Mouse (Mus musculus) hindbrain, postnatal 0 days (tissue): ENCODE results near the gene Add2. TPM values are rescaled to one million over a fixed set of nuclear protein-coding genes. Genes with fewer than 3 reads are reported as not detected.

ENCODE experiments used
- ATAC-seq: fragments of 200-750 bp; cut with Nextera tagmentation; 2 replicates; pipeline ENCODE4 v1.8.0; 2017; ENCODE audit warnings: mild to moderate bottlenecking, moderate TSS enrichment, moderate library complexity
- DNase-seq: peaks from one replicate; pipeline ENCODE4 v3.0.0-alpha.2; 2015; ENCODE audit warnings: low spot score
- H3K27ac ChIP-seq: fragments of 300-500 bp; sonication (generic); 2 replicates; pipeline ENCODE4 v1.5.1; 2014; ENCODE audit warnings: mild to moderate bottlenecking
- H3K27me3 ChIP-seq: fragments of 300-500 bp; sonication (generic); 2 replicates; pipeline ENCODE4 v1.6.1; 2014; ENCODE audit warnings: low read length, mixed read lengths; ENCODE audit not compliant: insufficient read depth
- H3K36me3 ChIP-seq: fragments of 300-500 bp; sonication (generic); 2 replicates; pipeline ENCODE4 v1.6.1; 2014; ENCODE audit warnings: low read length, mixed read lengths; ENCODE audit not compliant: insufficient read depth
- H3K4me1 ChIP-seq: fragments of 300-500 bp; sonication (generic); 2 replicates; pipeline ENCODE4 v1.6.1; 2014; ENCODE audit warnings: antibody characterized with exemption, low read length, mixed read lengths; ENCODE audit not compliant: insufficient read depth
- H3K4me2 ChIP-seq: fragments of 300-500 bp; sonication (generic); 2 replicates; pipeline ENCODE4 v1.6.1; 2014; ENCODE audit warnings: low read depth, mild to moderate bottlenecking, low read length, moderate library complexity, mixed read lengths
- H3K4me3 ChIP-seq: fragments of 300-500 bp; sonication (generic); 2 replicates; pipeline ENCODE4 v1.5.1; 2014; ENCODE audit warnings: low read length
- H3K9ac ChIP-seq: fragments of 300-500 bp; sonication (generic); replicated peaks from 2 replicates; pipeline ENCODE4 v1.6.1; 2014; ENCODE audit warnings: mild to moderate bottlenecking, low read length, moderate library complexity, mixed read lengths
- H3K9me3 ChIP-seq: fragments of 300-500 bp; sonication (generic); 2 replicates; pipeline ENCODE4 v1.6.1; 2016; ENCODE audit warnings: low read length, mixed read lengths
- CTCF ChIP-seq: IDR thresholded peaks from 2 replicates; pipeline ENCODE4 v1.5.1; 2016; ENCODE audit warnings: antibody characterized with exemption, control low read depth, low read depth
- WGBS: fragments of 180-500 bp; shearing (Covaris S2); extraction: QIAGEN DNeasy Blood & Tissue Kit; methylation state at CpG from one replicate; pipeline ENCODE4 v1.1.7; 2014; 5-methylcytosine and 5-hydroxymethylcytosine counted together
- polyA plus RNA-seq: library from polyadenylated mRNA; unstranded; fragments of >200 nt; fragmentation: Nextera tagmentation; extraction: Ambion mirVana; gene quantifications from 2 replicates; pipeline ENCODE4 v1.2.1, GENCODE M21; 2015
- total RNA-seq: library from RNA; depleted of rRNA; stranded (reverse); fragments of >200 nt; gene quantifications from 2 replicates; pipeline ENCODE4 v1.2.3, GENCODE M21; 2014

Add2 gene
- total and polyA plus RNA-seq, 2 experiments from 2014 or later: 90.0 to 132 TPM

DNA sequence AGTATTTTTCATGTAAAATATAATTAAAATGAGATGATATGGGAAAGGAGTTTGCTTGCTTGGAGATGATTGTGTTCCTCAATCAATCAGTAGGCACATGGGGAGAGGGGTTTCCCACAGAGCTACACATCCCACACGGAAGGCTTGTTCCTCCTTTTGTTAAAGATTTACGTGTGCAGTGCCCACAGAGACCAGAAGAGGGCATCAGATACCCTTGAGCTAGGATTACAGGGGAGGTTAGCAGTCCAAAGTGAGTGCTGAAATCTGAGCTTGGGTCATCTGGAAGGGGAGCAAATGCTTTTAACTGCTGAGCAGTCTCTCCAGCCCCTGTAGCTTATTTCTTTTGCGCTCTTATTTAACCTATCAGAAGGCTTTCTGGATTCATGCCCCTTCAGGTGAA lies 7.5 kb upstream of the Add2 start:
- Histone ChIP-seq H3K27me3 (no peaks in the 10 kb centered on the region), H3K4me2 (no peak overlapping the region), H3K9ac (no peak overlapping the region), H3K4me3 (no peak overlapping the region), H3K27ac (no peak overlapping the region), H3K9me3 (no peaks in the 10 kb centered on the region), H3K36me3 (no peaks in the 10 kb centered on the region), H3K4me1 (no peaks in the 10 kb centered on the region)
- DNase-seq (peak; percentile 37), ATAC-seq (no peak)
- TF ChIP-seq CTCF: peak; percentile 67
- 31% methylated on average over 3 of the region's 3 CpGs for WGBS

DNA sequence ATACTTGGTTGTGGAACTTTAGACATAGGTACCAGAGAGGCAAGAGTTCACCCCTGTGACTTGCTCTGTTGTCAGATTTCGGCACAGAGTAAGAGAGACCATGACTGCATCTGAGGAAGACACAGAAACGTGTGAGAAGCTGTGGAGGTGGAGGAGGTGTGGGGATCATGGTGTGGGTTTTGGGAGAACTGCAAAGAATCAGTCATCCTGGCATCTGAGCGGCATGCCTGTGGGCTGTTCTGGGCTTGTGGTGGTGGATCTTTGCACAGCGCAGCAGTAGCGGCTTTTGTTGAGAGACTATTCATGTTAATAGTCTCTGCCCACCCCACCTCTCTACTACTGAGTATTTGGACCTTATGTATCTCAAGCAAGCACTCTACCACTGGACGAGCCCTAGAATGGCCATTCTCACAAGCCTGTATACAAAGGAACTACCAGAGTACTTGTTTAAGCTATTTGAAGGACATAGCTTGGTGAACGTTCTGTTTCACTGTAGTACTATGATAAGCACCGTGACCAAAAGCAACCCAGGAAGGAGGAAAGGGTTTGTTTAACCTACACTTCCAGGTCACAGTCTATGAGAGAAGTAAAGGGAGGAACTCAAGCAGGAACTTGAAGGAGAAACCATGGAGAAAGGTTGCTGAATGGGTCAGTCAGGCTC lies 1.7 kb upstream of the Add2 start:
- Histone ChIP-seq H3K9ac (no peak overlapping the region), H3K4me2 (no peak overlapping the region), H3K4me1 (peaks cover 12% of the 10 kb centered on the region; the same call in 1 of the 2 replicates), H3K4me3 (no peak overlapping the region), H3K36me3 (no peaks in the 10 kb centered on the region), H3K27me3 (no peaks in the 10 kb centered on the region), H3K9me3 (no peaks in the 10 kb centered on the region), H3K27ac (no peak overlapping the region)
- 82% methylated on average over 8 of the region's 8 CpGs for WGBS
- TF ChIP-seq CTCF: no peak
- no peak for ATAC-seq
- no peak for DNase-seq

DNA sequence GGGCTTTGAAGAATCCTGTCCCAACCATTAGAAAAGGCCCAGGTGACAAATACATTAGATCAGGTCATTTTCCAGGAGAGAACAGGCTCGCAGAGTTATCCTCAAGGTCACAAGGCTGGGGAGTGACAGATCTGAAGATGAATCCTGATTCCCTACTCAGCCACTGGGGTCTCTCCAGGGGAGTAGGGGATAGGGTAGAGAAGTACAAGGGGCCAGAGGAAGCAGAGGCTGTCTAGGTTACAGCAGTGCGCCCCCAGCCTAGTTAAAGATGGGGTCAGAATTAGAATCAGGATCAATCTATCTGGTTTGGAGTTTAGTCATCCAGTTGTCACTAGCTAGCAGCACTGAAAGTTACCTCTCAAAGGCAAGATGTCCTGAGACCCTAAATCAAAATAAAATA lies 331 bp upstream of the Add2 start:
- 47% methylated on average over 2 of the region's 2 CpGs for WGBS
- H3K4me3 ChIP-seq: peak overlapping the region; percentile 49
- no peaks in the 10 kb centered on the region for H3K9me3 ChIP-seq
- peak overlapping the region; percentile 86 for H3K27ac ChIP-seq
- ATAC-seq: peak; percentile 53; the same call in 1 of the 2 replicates
- DNase-seq: no peak
- peaks cover 13% of the 10 kb centered on the region; the same call in 1 of the 2 replicates for H3K4me1 ChIP-seq
- H3K27me3 ChIP-seq: no peaks in the 10 kb centered on the region
- H3K9ac ChIP-seq: peak overlapping the region; percentile 86
- no peak for TF ChIP-seq CTCF
- no peaks in the 10 kb centered on the region for H3K36me3 ChIP-seq
- H3K4me2 ChIP-seq: peak overlapping the region; percentile 75

GRCm38 (mm10) chr6:86029323-86029713 lies 837 bp downstream of the Add2 start:
- ATAC-seq (peak; percentile 16; the same call in 1 of the 2 replicates), DNase-seq (peak; percentile 25)
- Histone ChIP-seq H3K4me2 (peak overlapping the region; percentile 75), H3K9me3 (no peaks in the 10 kb centered on the region), H3K27me3 (no peaks in the 10 kb centered on the region), H3K36me3 (no peaks in the 10 kb centered on the region), H3K4me3 (peak overlapping the region; percentile 49), H3K27ac (peak overlapping the region; percentile 86), H3K9ac (peak overlapping the region; percentile 86), H3K4me1 (peaks cover 13% of the 10 kb centered on the region; the same call in 1 of the 2 replicates)
- no peak for TF ChIP-seq CTCF
- WGBS: 5% methylated on average over 6 of the region's 6 CpGs

DNA sequence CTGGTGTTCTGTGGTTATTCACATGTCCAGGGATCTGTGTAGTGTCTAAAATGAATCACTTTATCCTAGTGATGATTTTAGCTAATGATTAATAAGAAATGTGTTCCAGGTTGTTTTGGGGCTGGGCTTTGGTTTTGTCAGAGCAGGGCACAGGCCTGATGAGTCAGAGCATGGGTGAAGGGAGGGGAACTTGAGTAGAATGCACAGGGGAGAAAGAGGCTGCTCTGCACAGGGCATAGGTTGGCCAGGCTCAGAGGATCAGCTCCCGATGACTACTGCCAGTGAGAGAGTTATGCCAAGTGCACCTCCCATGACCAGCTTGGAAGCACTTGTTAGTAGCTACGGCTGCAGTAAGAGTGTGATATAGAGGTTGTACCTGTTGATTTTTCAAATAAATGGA lies 3.0 kb downstream of the Add2 start:
- 0 out of 2 replicates have a peak overlapping the region, but pooled peaks have one; percentile 19 for H3K9ac ChIP-seq
- ATAC-seq (no peak), DNase-seq (no peak)
- H3K4me2 ChIP-seq: peak overlapping the region; percentile 75
- no peaks in the 10 kb centered on the region for H3K36me3 ChIP-seq
- H3K4me3 ChIP-seq: peak overlapping the region; percentile 12
- no peak overlapping the region for H3K27ac ChIP-seq
- TF ChIP-seq CTCF: no peak
- H3K27me3 ChIP-seq: no peaks in the 10 kb centered on the region
- peaks cover 13% of the 10 kb centered on the region; the same call in 1 of the 2 replicates for H3K4me1 ChIP-seq
- H3K9me3 ChIP-seq: no peaks in the 10 kb centered on the region
- WGBS: 45% methylated on average over 2 of the region's 2 CpGs

GRCm38 (mm10) chr6:86033635-86034034 lies 5.2 kb downstream of the Add2 start:
- H3K36me3 ChIP-seq: no peaks in the 10 kb centered on the region
- no peak overlapping the region for H3K4me2 ChIP-seq
- ATAC-seq (no peak), DNase-seq (no peak)
- H3K4me1 ChIP-seq: peaks cover 13% of the 10 kb centered on the region; the same call in 1 of the 2 replicates
- H3K27me3 ChIP-seq: no peaks in the 10 kb centered on the region
- WGBS: 77% methylated on average over 1 of the region's 1 CpGs
- no peaks in the 10 kb centered on the region for H3K9me3 ChIP-seq
- H3K9ac ChIP-seq: no peak overlapping the region
- H3K4me3 ChIP-seq: no peak overlapping the region
- TF ChIP-seq CTCF: no peak
- no peak overlapping the region for H3K27ac ChIP-seq

GRCm38 (mm10) chr6:86038901-86039300 lies 10.4 kb downstream of the Add2 start:
- Histone ChIP-seq H3K9me3 (no peaks in the 10 kb centered on the region), H3K4me1 (no peaks in the 10 kb centered on the region), H3K36me3 (no peaks in the 10 kb centered on the region), H3K9ac (no peak overlapping the region), H3K4me2 (no peak overlapping the region), H3K27me3 (no peaks in the 10 kb centered on the region), H3K27ac (no peak overlapping the region), H3K4me3 (no peak overlapping the region)
- no peak for DNase-seq
- no peak for ATAC-seq
- TF ChIP-seq CTCF: no peak
- 50% methylated on average over 2 of the region's 2 CpGs for WGBS
